Mouse (Mus musculus) neural tube, embryonic 14.5 days (tissue): Measurements from ENCODE around the gene Slc16a10. TPM values are rescaled to one million over a fixed set of nuclear protein-coding genes. Genes with fewer than 3 reads are reported as not detected.

Experiments used
- ATAC-seq: fragments of 200-750 bp; cut with Nextera tagmentation; 2 replicates; pipeline ENCODE4 v1.8.0; 2017; ENCODE audit warnings: low read depth, mild to moderate bottlenecking, moderate TSS enrichment, moderate library complexity
- H3K27ac ChIP-seq: fragments of 300-500 bp; sonication (generic); 2 replicates; pipeline ENCODE4 v1.5.1; 2014; ENCODE audit warnings: low read depth, mild to moderate bottlenecking, control low read depth, low read length, moderate library complexity, mixed read lengths
- H3K27me3 ChIP-seq: fragments of 300-500 bp; sonication (generic); 2 replicates; pipeline ENCODE4 v1.6.1; 2014; ENCODE audit warnings: low read length; ENCODE audit not compliant: control insufficient read depth, insufficient read depth
- H3K36me3 ChIP-seq: fragments of 300-500 bp; sonication (generic); 2 replicates; pipeline ENCODE4 v1.6.1; 2014; ENCODE audit warnings: low read length, mixed read lengths; ENCODE audit not compliant: control insufficient read depth, insufficient read depth
- H3K4me1 ChIP-seq: fragments of 300-500 bp; sonication (generic); 2 replicates; pipeline ENCODE4 v1.6.1; 2014; ENCODE audit warnings: low read length; ENCODE audit not compliant: control insufficient read depth, insufficient read depth
- H3K4me2 ChIP-seq: fragments of 300-500 bp; sonication (generic); 2 replicates; pipeline ENCODE4 v1.6.1; 2014; ENCODE audit warnings: mild to moderate bottlenecking, low read depth, low read length, control low read depth
- H3K4me3 ChIP-seq: fragments of 300-500 bp; sonication (generic); 2 replicates; pipeline ENCODE4 v1.5.1; 2014; ENCODE audit warnings: low read depth, low read length, control low read depth, mixed read lengths
- H3K9ac ChIP-seq: fragments of 300-500 bp; sonication (generic); replicated peaks from 2 replicates; pipeline ENCODE4 v1.6.1; 2014; ENCODE audit warnings: low read depth, mild to moderate bottlenecking, control low read depth, low read length, mixed read lengths
- H3K9me3 ChIP-seq: fragments of 300-500 bp; sonication (generic); 2 replicates; pipeline ENCODE4 v1.6.1; 2016; ENCODE audit warnings: low read length; ENCODE audit not compliant: control insufficient read depth
- WGBS: fragments of 180-500 bp; shearing (Covaris S2); extraction: QIAGEN DNeasy Blood & Tissue Kit; methylation state at CpG from one replicate; pipeline ENCODE4 v1.1.7; 2014; 5-methylcytosine and 5-hydroxymethylcytosine counted together
- polyA plus RNA-seq: library from polyadenylated mRNA; unstranded; fragments of >200 nt; fragmentation: Nextera tagmentation; extraction: Ambion mirVana; gene quantifications from 2 replicates; pipeline ENCODE4 v1.2.1, GENCODE M21; 2014

Gene Slc16a10
- 1.9 and 2.9 TPM in 2 replicates for polyA plus RNA-seq

DNA sequence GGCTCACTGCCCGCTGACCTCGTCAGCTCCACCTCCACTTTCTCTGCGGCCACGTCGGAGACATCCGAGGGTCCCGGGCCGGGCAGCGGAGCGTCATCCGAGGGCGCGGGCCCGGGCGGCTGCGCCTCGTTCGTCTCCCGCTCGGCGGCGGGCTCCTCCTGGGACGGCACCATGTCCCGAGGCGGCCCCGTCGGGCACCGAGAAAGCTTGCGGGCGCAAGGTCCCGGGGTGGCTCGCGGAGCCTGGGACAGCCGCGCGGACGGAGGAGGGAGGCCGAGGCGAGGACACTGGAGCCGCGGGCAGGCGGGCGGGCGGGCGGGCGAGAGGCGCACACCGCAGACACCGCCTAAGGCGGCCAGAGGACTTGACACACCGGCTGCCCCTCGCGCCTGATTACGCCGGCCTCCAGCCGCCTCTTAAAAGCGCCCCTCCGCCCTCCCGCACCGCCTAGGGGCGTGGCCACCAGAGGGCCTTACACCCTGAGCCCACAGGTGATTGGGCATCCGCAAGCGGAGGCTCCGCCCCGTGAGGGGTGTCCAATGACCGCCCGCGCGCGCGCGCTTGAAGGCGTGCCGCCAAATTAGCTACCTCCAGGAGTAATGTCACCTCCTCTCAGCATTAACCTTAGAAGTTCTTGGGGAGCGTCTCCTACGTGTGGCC is at the start of gene Slc16a10:
Gene Slc16a10, minus strand, starts transcription at position 395 of the 660 bp plus-strand sequence.
- H3K27me3 ChIP-seq, result no peaks in the 10 kb centered on the region
- peak within 1 kb of the TSS; percentile 70 for H3K4me3 ChIP-seq
- H3K36me3 ChIP-seq, result no peaks in the 10 kb centered on the region
- under 1% methylated on average over 63 of the region's 76 CpGs for WGBS
- peak within 1 kb of the TSS; percentile 85 for H3K4me2 ChIP-seq
- H3K9ac ChIP-seq, result peak within 1 kb of the TSS; percentile 65
- no peaks in the 10 kb centered on the region for H3K9me3 ChIP-seq
- peak; percentile 99 for ATAC-seq
- H3K27ac ChIP-seq, result no peak within 1 kb of the TSS
- H3K4me1 ChIP-seq, result no peaks in the 10 kb centered on the region

DNA sequence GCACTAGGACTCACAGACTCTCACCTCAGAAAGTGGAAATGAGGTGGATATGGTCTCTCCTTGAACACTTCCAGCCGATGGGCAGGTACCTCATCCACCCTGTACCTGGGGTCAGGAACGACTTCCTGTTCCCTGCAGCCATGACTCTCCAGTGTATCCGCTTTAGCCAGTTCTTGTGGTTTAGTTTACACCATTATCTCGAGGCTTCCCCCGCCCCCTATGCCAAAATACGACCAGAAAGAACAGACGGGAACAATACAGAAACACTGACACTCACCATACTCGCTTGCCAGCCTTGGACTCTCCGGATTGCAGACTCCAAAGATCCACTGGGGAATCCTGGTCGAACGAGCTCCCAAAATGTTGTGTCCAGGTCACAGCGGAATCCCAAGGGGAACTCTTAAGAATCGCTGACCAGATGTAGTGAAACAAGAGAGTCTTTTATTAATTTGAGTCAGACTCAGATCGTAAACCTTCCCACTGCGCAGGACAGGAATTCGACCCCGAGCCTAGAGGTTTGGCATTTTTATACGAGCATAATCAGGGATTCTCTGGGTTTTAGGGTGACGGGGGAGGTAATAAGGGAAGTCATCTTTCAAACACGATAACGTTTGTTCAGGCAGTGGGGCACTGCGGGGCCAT is 49.4 kb upstream of the Slc16a10 start:
- 48% methylated on average over 22 of the region's 22 CpGs for WGBS
- no peak overlapping the region for H3K9ac ChIP-seq
- H3K4me3 ChIP-seq, result no peak overlapping the region
- no peaks in the 10 kb centered on the region for H3K27me3 ChIP-seq
- ATAC-seq, result no peak
- H3K36me3 ChIP-seq, result no peaks in the 10 kb centered on the region
- H3K27ac ChIP-seq, result no peak overlapping the region
- peak overlapping the region; percentile 7; the same call in 1 of the 2 replicates for H3K4me2 ChIP-seq
- no peaks in the 10 kb centered on the region for H3K9me3 ChIP-seq
- no peaks in the 10 kb centered on the region for H3K4me1 ChIP-seq

DNA sequence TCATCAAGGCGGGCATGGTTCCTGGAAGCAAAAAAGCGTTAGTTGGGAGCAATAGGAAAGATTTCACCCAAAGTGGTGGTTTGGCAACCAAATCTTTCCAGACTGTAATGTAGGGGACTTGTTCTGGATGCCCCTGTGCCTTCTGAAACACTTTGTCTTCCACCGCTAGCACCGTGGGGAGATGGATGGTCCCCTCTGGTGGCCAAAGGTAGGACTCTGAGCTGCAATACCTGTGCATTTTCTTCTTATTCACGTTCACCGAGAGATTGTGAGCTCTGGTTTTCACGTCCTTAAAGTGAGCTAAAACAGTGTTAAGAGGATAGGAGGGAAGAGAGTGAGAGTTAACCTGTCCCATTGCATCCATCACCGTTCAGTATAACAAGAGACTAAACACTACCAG is 48.8 kb upstream of the Slc16a10 start:
- H3K4me1 ChIP-seq, result no peaks in the 10 kb centered on the region
- no peak overlapping the region for H3K27ac ChIP-seq
- H3K4me3 ChIP-seq, result no peak overlapping the region
- no peak overlapping the region for H3K4me2 ChIP-seq
- no peaks in the 10 kb centered on the region for H3K36me3 ChIP-seq
- H3K9me3 ChIP-seq, result no peaks in the 10 kb centered on the region
- WGBS, result 89% methylated on average over 8 of the region's 8 CpGs
- ATAC-seq, result no peak
- no peak overlapping the region for H3K9ac ChIP-seq
- H3K27me3 ChIP-seq, result no peaks in the 10 kb centered on the region

DNA sequence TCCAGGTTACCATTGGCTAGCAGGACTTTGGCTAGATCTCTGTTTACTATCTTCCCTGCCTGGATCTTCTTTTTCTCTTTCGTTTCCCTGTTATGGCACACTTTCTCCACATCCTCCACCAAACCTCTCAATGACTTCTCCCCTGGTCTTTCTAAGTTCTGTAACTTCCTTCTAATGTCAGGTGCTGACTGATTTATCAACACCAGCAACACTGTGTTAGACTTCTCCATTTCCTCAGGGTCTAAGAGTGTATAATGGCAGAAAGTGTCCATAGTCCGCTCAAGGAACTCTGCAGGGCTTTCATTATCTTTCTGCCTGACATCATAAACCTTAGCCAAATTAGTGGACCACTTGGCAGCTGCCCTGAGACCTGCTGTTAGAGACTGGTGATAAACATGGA is 47.6 kb upstream of the Slc16a10 start:
- Histone ChIP-seq H3K4me2 (no peak overlapping the region), H3K4me1 (no peaks in the 10 kb centered on the region), H3K9ac (no peak overlapping the region), H3K4me3 (no peak overlapping the region), H3K9me3 (no peaks in the 10 kb centered on the region), H3K27me3 (no peaks in the 10 kb centered on the region), H3K36me3 (no peaks in the 10 kb centered on the region), H3K27ac (no peak overlapping the region)
- WGBS, result 97% methylated on average over 2 of the region's 2 CpGs
- ATAC-seq, result no peak

DNA sequence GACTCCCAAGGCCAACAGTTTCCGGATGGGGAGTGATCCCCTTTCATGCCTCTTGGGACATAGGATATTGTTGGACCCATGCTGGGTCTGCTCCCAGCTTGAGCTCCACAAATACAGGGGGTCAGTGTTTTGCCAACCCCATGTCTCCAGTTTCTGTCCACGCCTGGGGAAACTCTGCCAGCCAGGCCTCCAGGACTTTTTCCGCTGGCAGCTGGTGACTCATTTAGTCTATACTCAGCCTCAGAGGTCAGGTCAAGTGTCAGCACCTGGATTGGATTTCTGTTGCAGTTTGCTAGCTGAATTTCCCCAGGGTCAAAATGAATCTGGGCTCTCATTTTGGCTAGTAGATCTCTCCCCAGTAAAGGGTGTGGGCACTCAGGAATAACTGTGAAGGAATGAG is 46.8 kb upstream of the Slc16a10 start:
- no peak for ATAC-seq

DNA sequence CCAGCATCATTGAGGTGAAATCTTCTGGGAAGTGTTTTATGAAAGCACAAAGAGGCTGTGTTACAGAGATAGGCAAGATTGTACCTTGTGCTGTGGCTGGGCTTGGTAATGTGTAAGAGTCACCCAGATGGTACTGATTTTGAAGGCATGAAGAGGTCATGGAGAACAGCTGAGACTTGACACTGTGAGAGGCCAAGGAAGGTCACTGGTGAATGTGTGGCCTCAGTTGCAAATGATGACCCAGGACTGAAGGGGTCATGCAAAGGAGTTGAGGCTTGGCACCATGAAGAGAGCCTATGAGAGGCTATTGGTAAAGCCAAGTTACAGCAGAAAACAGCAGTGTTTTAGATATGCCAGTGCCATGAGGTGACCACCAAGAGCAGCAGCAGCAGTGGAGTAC is 43.9 kb upstream of the Slc16a10 start:
- Histone ChIP-seq H3K27me3 (no peaks in the 10 kb centered on the region), H3K4me2 (no peak overlapping the region), H3K9me3 (no peaks in the 10 kb centered on the region), H3K36me3 (no peaks in the 10 kb centered on the region), H3K9ac (no peak overlapping the region), H3K4me1 (no peaks in the 10 kb centered on the region), H3K27ac (no peak overlapping the region), H3K4me3 (no peak overlapping the region)
- ATAC-seq, result no peak

More for the DNA sequence above, 46.8 kb upstream of the Slc16a10 start:
- no peak overlapping the region for H3K9ac ChIP-seq
- H3K4me3 ChIP-seq, result no peak overlapping the region
- 85% methylated on average over 3 of the region's 3 CpGs for WGBS
- no peaks in the 10 kb centered on the region for H3K9me3 ChIP-seq
- H3K4me1 ChIP-seq, result no peaks in the 10 kb centered on the region
- no peaks in the 10 kb centered on the region for H3K27me3 ChIP-seq
- no peak overlapping the region for H3K27ac ChIP-seq
- H3K36me3 ChIP-seq, result no peaks in the 10 kb centered on the region
- H3K4me2 ChIP-seq, result no peak overlapping the region

DNA sequence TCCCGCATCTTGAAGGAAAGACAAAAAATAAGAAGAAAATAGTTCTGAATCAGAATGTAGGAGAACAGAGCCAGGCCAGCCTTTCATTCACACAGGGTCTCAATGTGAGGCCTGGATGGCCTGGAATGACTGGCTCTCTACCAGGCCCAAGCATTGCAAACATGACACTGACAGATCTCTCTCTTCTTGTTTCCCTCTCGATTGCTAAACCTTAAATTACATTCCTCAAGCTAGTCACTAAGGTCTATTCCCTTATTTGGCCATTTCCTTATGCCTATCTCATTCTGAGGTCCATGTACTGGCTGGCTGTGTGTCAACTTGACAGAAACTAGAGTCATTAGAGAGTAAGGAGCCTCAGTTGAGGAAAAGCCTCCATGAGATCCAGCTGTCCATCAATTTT is 38.0 kb upstream of the Slc16a10 start:
- Histone ChIP-seq H3K4me2 (no peak overlapping the region), H3K36me3 (no peaks in the 10 kb centered on the region), H3K27ac (no peak overlapping the region), H3K9me3 (no peaks in the 10 kb centered on the region), H3K9ac (no peak overlapping the region), H3K4me1 (no peaks in the 10 kb centered on the region), H3K4me3 (no peak overlapping the region), H3K27me3 (no peaks in the 10 kb centered on the region)
- 89% methylated on average over 2 of the region's 2 CpGs for WGBS
- no peak for ATAC-seq

DNA sequence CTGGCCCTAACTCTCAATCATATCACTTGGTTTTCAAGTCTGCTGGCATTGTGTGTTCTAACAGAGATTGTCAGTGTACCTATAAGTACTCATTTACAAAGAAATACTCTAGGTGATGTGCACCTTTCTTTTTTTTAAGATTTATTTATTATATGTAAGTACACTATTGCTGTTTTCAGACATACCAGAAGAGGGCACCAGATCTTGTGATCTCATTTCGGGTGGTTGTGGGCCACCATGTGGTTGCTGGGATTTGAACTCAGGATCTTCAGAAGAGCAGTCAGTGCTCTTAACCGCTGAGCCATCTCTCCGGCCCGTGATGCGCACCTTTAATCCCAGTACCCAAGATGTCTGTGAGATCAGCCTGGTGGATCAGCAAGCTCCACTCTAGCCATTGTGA is 37.1 kb upstream of the Slc16a10 start:
- Histone ChIP-seq H3K9ac (no peak overlapping the region), H3K4me1 (no peaks in the 10 kb centered on the region), H3K4me2 (no peak overlapping the region), H3K27ac (no peak overlapping the region), H3K36me3 (no peaks in the 10 kb centered on the region), H3K9me3 (no peaks in the 10 kb centered on the region), H3K4me3 (no peak overlapping the region), H3K27me3 (no peaks in the 10 kb centered on the region)
- no peak for ATAC-seq
- WGBS, result 96% methylated on average over 5 of the region's 5 CpGs

DNA sequence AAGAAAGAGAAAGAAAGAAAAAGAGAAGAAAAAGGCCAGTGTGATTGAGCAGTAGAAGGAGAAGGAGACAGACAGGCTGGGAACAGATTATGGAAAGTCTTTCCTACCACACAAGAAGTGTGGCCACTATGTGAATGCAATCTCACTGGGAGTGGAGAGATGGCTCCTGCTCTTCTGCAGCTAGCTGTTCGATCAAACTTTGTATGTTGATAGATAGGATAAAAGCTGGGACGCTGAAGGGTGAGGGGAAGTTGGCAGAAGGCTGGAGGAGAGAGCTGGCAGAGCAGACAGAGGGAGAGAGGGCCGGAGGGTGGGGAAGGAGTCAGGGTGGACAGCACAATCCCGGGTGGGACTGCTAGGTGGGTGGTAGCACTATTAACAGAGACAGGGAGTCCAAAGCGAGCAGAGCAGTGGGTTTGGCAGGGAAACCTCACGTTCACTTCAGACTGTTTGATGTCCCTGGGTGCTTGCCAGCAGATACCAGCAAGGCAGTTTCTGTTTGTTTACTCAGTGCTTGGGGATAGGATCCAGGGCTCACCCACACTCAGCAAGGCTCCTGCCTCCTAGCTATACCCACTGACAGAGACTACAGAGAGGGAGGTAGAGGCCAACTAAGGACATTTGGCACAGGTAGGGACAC is 35.4 kb upstream of the Slc16a10 start:
- H3K27ac ChIP-seq, result no peak overlapping the region
- H3K4me2 ChIP-seq, result no peak overlapping the region
- no peak overlapping the region for H3K9ac ChIP-seq
- H3K27me3 ChIP-seq, result no peaks in the 10 kb centered on the region
- 65% methylated on average over 6 of the region's 6 CpGs for WGBS
- no peak for ATAC-seq
- no peaks in the 10 kb centered on the region for H3K9me3 ChIP-seq
- no peaks in the 10 kb centered on the region for H3K36me3 ChIP-seq
- H3K4me3 ChIP-seq, result no peak overlapping the region
- no peaks in the 10 kb centered on the region for H3K4me1 ChIP-seq
